Mouse (Mus musculus) c-Kit-negative CD71-positive TER-119-positive erythroid progenitor cells, embryonic 14.5 days (primary cell): Measurements from ENCODE around the gene Rapgef4.
A peak's percentile ranks its signal among the peaks of the same experiment; 100 is the strongest.

Experiments used
- DNase-seq: peaks from one replicate; pipeline ENCODE4 v3.0.0-alpha.2; 2013; ENCODE audit warnings: low read depth, low spot score

The Rapgef4 gene

DNA sequence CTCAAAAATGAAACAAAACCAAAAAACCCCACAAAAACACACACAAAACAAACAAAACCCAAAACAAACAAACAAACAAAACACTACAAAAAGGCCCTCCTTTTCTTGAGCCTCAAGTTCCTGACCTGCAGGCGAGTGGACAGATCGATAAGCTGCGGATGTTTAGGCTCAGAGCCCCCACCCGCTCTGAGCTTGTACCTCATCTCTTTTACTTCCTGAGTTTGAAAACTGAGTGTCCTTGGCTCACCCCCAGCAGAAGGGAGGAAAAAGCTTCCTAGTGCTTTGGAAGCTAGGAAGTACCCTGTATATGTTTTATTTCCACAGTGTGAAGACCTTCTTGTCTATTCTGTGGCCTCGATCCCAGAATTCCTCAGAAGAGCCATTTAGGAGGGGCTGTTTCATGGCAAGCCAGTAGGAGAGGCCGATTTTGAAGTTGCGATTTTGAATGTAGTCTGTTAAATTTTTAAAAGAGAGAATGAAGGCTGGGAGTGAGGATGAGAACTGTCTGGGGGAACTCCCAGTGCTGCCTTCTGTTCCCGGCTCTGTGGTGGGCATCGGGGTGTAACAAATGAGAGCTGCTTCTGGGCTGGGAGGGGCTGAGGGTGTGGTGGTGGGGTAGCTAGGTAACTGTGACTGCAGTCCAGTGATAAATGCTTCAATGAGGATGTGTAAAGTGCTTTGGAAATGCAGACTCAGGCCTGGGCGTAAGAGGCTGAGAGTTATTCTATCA lies 2.0 kb downstream of the Rapgef4 start:
- DNase-seq = peak; percentile 15

DNA sequence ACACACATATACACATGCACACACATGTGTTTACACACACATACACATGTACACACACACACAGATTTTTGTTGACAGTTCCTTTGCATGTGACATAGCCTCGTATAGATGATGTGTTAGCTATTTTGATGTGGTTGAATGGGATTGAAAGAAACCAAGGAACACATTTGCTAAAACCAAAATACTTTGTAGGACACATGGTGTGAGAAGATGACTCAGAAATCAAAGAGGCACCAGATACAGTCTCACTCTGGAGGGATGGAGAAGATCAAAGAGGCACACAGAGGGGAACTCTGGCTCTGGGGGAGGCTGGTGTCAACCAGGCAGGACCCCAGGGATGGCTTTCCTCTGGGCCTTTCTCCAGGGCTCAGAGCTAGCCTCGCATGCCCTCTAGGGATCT lies 4.7 kb downstream of the Rapgef4 start:
- DNase-seq = no peak

DNA sequence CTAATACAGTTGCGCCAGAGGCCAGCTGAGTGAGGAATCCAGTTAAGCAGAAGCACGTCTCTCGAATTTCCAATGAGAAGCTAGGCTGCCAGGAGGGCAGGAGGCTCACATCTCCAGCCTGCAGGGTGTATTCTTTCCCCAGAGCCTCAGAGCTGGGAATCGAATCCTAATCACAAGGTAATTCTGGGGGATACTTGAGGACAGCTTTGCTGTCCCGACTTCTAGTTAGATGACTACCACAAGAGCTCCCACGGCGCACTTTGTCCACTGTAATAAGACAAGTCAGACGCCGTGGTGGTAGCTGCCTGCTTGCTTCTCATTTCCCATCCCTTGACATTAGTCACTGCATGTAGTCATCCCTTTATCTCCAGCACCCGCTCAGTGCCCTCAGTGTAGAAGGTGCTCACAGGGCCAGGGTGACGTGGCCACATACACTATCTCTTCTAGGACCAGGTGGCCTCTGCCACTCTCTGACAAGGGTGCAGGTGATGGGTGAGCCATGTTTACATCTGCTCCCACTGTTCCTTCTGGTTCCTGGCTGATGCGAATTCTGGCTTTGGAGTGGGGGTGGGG lies 5.3 kb downstream of the Rapgef4 start:
- DNase-seq = no peak

DNA sequence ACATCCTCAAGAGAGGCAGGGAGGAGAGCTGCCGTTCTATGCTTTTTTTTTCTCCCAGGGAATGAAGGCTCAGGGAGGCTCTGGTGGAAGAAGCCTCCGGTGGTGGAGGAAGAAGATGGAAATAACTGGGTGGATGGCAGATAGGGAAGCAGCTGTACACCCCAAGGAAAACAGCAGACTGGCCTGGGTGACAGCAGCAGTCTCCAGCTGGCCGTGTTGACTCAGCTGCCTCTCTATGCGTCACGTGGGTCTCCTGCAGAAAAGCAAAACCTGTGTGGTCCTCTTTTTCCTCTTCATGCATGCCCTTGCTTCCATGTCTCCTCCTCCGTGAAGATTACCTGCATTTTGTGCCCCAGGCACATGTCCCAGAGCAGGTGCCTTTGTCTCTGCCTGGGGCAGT lies 7.5 kb downstream of the Rapgef4 start:
- no peak for DNase-seq

DNA sequence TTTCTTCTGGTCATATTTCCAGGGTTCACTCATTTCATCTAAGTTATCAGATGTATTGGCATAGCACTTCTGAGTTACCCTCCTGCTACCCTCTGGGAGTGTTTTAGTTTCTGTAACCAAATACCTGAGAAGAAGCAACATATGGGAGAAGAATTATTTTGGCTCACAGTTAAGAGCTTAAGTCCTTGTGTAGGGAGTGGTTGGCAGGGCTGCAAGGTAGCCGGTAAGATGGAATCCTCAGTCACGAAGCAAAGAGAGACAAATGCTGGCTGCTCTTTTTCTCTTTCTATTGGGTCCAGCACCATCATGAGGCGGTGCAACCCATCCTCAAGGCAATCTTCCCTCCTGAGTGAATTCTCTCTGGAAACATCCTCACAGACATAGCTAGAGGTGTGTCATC lies 11.1 kb downstream of the Rapgef4 start:
- DNase-seq = no peak

DNA sequence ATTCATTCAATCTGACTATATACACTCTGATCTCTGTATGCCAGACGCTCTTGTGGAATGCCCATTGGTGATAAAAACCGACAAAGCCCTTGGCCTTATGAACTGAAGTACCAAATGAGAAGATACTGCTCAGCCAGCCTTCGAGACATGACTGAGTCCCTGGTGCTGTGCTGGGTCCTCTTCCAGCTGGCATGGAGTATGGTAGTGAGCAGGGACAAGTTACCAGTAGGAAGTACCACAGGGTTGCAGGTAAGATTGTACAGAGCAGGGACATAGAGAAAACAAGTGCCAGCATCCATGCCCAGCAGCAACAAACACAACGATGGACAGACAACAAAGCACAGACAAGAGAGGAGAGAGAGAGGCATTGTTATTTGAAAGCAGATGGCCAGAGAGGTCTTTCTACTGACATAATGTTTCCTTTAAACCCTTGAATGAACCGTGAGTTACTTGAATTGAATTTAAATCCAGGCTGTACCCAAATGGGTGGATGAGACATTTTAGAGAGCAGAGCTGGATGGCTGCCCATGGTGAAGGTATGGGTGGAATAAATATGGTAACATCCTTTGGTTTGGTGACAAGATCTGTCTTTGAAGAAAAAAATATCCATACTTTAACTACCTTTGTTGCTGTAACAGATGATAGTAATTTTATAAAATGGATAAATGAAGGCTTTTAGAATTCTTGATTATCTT lies 12.8 kb downstream of the Rapgef4 start:
- no peak for DNase-seq

DNA sequence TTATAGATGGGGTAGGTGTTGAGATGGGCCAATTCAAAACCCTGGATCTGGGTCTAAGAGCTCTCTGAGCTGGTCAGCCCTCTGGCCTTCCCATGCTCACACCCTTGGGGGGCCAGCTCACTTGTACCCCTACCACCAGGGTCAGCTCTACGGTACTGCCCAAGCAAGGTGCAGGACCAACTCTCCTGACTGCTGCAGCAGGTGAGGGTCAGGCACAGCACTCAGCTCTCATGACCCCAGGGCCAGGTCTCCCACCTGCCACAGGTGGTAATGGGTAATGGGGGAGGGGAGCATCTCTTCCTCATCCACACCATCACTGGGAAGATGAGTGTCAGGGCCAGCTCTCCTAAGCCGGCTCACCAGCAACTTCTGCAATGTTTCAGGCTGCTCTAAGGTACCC lies 17.5 kb downstream of the Rapgef4 start:
- DNase-seq = no peak

DNA sequence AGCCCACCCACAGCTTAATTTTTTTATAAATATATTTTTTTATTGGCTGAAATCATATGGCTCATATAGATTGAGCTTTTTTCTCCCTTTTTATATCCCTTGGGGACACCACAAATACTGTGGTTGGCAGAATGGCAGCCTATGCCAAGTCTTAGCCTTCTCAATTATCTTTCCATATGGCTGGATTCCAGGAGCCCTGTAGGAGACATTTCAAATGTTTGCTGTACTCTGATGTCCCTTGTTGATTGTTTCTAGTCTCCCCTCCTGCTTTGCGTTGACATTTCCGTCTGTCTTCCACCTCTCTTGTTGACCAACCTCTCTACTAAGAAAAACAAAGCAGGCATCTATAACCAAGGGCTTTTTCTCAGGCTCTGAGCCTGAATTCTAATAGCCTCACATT lies 19.1 kb downstream of the Rapgef4 start:
- DNase-seq = no peak

DNA sequence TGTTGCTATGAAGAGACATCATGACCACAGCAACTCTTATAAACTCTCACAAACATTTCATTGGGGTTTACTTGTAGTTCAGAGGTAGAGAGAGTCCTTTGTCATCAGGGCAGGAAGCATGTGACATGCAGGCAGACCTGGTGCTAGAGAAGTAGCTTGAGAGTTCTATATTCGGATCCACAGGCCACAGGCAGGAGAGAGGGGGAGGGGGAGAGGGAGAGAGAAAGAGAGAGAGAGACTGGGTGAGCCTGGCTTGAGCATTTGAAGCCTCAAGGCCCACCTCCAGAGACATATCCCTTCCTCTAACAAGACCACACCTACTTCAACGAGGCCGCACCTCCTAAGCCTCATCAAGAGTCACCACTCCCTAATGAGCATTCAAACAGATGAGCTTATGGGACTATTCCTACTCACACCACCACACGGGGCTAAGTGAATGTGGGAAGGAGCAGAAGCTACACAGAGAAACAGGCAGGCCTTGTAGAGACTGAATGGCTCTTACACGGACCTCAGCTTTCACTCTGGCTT lies 21.9 kb downstream of the Rapgef4 start:
- DNase-seq = no peak

DNA sequence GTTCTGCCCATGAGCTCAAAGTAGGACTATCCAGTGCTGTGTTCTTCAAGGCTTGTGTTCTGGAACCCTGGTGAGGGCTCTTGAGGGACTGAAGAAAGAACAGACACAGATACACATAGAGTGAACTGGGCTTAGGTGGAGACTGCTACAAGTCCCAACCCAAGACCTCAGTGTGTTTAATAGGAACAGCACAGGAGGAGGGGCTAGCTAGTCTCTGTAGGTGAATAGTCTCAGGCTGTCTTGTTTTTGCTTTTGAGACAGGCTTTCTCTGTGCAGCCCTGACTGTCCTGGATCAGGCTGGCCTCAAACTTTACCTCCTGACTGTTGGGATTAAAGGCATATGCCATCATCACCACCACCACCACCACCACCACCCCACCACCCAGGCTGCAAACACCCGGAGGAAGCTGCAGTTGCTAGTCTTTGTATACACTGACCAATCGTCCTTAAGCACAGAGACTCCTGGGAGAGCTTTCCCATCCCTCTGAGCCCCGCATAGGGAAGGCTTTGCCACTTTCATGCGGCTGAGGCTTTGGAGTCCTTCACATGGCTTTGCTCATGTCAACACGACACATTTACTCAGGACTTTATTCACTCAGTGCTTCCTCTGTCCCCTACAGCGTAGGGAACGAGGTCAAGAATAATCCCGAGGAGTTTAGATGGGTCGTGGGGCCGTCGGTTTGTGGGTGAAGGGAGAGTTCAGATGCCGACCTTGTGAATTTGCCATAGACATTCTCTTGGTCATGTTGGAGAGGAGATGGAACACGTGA lies 22.9 kb downstream of the Rapgef4 start:
- no peak for DNase-seq

DNA sequence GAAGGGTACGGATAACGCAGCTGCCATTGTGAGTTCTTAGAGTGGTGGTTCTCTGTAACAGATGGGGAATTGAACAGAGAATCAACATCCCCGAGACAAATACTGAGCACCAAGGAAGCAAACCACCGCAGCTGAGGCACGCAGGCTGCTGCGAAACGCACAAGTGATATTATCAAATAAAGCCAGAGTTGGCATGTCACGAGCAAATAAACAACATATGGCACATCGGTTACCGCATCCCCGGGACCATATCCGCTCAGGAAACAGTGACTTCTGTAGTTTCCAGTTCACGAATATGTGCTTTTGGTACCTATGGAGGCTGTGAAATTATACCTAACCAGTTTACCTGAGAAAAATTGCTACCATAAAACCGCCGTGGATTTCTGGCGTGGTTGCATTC lies 24.0 kb downstream of the Rapgef4 start:
- DNase-seq = no peak

DNA sequence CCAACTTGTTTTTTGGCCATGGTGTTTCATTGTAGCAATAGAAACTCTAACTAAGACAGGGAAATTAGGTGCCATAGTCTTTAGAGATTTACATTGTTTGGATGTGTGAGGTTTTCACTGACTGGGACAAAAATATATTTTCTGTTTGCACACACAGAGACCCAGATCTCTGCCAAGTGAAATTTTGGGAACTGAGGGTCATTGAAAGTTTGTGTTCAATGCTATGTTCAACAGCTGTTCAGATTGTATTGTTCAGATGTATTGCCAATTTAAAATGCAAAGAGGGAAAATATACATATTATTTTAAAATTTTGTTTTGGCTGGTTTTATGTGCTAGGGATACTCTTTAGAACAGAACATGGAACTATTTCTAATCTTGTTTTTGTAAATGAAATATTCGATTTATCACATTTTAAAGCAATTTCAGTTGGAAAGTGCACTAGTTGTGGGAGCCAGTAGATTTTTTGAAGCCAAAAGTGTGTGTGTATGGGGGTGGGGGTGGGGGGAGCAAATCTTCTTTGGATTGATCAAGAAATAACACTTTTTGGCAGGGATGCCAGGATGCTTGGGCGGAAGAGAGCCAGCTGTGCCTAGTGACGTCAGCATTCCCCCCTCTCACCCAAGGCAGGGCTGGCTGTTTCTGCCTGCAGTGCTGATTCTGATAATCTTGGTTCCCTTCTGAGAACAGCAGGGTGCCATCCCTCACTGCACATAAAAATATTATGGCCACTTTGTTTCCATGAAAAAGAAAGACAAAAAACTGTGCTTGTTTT lies 28.6 kb downstream of the Rapgef4 start:
- no peak for DNase-seq

DNA sequence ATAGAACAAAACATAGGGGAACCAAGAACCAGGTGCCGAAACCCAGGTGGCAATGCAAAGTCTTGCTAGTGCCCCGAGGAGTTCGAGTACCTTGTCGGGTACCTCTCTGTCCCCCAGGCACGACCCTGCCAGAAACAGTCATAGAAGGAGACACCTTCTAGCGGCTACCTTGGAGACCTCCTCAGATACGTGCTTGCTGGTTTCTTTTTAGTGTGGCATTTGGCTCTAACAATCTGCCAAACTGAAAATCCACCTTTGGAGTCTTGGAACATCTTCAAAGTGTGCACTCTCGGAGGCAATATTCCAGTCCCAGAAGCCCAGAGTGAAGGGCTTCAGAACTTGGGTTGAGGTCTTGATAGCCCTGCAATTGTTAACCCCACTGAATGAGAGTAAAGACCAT lies 34.3 kb downstream of the Rapgef4 start:
- DNase-seq = no peak

DNA sequence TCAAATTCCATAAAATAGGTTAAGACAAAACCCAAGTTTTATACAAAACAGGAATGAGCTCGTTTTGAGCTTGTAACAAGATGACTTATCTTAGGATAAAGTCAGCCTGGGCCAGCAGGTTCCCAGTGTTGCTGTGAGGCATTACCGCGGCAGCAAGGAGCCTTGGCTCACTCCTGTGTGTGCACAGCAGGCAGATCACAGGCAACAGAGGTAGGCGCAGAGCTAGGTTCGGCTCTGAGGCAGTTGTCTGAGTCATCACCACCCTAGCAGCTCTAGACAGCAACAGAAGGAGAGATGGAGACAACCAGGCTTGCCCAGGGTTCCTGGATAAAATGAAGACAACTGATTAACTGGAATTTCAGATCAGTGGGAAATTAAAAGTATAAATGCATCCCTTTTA lies 35.0 kb downstream of the Rapgef4 start:
- no peak for DNase-seq

DNA sequence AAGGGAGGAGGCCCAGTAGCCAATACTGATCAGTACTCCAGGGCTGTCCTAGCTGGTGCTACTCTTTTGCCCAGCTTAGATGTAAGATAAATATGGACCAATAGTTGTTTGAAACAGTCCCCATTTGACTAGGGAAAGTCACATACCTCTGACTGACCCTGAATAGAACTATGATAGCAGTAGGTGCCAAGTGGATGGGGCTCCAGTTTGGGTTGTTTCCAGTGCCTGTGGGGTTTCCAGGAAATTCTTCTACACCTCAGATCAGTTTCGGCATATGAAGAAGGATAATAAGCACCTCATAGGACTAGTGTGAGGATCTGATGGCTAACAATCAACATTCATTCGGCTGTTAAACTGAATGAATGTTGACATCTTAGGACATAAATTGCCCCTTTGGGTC lies 36.1 kb downstream of the Rapgef4 start:
- no peak for DNase-seq

DNA sequence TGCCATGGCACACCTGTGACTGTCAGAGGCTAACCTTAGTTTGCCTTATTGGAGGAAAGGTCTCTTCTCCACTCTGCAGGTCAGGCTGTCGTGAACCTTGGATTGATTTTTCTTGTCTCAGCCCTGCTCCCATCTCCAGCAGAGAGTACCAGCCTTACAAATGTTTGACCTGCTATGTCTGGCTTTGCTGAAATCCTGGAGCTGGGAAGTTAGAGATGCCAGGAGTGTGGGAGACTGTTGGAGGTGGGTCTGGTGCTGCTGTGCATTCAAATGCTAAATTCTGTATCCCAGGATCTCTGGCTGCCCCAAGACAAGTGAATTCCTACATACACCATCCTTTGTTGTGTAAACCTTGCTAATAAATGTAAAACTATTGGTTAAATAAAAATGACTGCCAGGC lies 37.7 kb downstream of the Rapgef4 start:
- DNase-seq = no peak

DNA sequence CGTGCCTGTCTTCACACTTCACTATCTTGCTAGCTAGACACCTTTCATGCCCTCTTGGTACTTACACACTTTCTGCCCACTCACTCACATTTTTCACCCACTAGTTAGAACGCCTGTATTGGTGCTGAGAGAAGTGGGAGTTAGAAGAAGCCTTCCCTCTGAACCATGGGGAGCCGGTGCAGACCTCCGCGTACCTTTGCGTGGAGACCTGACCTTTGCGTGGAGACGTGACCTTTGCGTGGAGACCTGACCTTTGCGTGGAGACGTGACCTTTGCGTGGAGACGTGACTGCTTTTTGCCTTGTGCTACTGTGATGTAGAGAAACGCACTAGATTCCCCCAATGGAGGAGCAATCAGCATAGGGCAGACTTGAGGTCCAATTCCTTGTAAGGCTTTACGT lies 39.7 kb downstream of the Rapgef4 start:
- no peak for DNase-seq

DNA sequence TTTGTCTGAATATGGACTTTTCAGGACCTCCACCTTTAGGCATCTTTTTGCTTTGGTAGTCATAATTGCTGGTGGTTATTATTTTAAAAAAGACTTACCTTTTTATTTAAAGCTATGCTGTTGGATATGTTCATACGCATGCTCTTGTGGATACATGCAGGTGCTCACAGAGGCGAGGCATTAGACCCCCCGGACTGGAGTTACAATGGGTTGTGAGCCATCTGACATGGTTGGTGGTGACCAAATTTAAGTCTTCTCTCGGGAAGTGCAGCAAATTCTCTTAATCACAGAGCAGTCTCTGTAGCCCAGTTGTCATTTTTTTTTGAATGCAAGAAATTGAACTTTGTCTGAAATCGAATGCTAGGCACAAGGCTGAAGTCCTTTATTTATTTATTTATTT lies 40.4 kb downstream of the Rapgef4 start:
- no peak for DNase-seq

DNA sequence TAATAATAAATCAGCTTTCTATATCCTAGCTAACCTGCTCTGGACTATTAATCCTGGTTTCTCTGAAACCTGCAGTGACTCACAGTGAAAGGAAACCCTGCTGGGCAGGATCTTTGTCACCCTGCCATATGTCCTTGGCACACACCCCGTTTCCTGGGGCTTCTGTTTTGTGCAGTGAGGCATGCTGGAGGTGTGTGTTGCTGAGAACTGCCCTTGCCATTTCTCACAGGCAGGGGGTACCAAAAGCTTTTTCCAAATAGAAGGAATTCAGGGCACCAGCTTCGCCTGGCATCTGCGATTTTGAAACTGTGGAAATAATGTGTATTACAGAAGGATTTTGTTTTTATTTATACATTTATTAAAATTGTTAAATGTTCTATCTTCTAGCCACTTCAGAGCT lies 40.8 kb downstream of the Rapgef4 start:
- DNase-seq = no peak

DNA sequence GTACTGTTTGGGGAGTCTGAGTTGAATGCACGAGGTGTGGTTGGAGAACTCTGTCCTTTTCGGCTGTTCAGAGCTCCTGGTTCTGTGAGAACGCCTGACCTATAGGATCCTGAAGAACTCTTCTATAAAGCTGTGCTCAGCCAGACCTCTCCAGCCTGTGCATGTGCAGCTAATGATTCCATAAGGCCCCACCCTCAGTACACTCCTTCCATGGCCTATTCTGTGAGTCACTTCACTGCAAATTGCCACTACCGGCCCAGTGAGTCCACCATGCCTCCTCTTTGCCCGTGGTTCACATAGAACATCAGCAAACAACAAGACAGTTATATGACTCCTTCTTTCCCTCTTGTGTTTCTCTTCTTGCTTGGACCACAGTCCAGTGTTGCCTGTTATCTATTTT lies 42.8 kb downstream of the Rapgef4 start:
- DNase-seq = no peak

DNA sequence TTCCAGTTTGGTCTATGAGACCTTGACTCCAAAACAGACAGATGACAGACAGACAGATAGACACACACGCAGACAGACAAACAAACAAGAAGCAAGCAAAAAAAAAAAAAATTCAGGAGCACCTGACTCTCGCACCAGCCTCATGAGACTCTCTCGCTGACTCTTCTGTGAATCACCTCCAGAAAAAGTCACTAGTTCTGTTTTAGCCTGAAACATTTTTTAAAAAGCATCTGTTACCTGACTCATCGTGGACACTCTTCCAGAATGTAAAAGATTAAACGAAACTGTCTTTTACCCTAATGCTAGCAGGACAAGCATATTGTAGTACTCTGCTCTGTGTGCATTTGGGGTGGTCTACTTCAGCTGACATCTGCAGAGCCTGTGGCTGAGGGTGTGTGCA lies 44.6 kb downstream of the Rapgef4 start:
- no peak for DNase-seq
